ENCODE assay signal across 14 mouse cellular contexts in genomic region chr6:95518406-95518805, GRCm38 (mm10).
A peak's percentile ranks its signal among the peaks of the same experiment; 100 is the strongest.
DNase-seq lines count a peak whose midpoint lies in the region; ATAC-seq and TF ChIP-seq lines count a peak whose summit lies in the region.
"Had no signal": no experiment of that assay in that cellular context is flagged by ENCODE, and none has a peak within 500 bp of the region (broad histone marks: within the 10 kb centered on the region; RNA-seq: fewer than 3 reads in every experiment).

No protein-coding gene starts in this region.

- no peak overlapping the region for H3K4me3 ChIP-seq in embryonic facial prominence, embryonic 14.5 days (ENCODE audit: low read depth, low read length)
- H3K4me3 ChIP-seq in embryonic facial prominence, embryonic 10.5 days = no peak overlapping the region
- H3K4me3 ChIP-seq in intestine, postnatal 0 days (ENCODE audit: low read depth, low read length) = no peak overlapping the region
- H3K4me3 ChIP-seq in intestine, embryonic 16.5 days (ENCODE audit: low read length) = no peak overlapping the region
- H3K4me3 ChIP-seq in midbrain, embryonic 14.5 days (replicated peaks; ENCODE audit: low read depth, low read length) = no peak overlapping the region
- H3K4me3 ChIP-seq in midbrain, embryonic 11.5 days (ENCODE audit: low read depth, low read length) = no peak overlapping the region
- H3K4me3 ChIP-seq: limb, embryonic 15.5 days; midbrain, embryonic 13.5 days; neural tube, embryonic 13.5 days had no signal

- no peak overlapping the region for H3K4me2 ChIP-seq in embryonic facial prominence, embryonic 14.5 days (ENCODE audit: low read depth, low read length)
- no peak overlapping the region for H3K4me2 ChIP-seq in intestine, postnatal 0 days (replicated peaks; ENCODE audit: low read depth)
- no peak overlapping the region for H3K4me2 ChIP-seq in intestine, embryonic 16.5 days (ENCODE audit: low read depth, low read length)
- no peak overlapping the region for H3K4me2 ChIP-seq in midbrain, embryonic 14.5 days (ENCODE audit: low read length)
- H3K4me2 ChIP-seq in midbrain, embryonic 11.5 days = no peak overlapping the region
- H3K4me2 ChIP-seq: limb, embryonic 15.5 days; midbrain, embryonic 13.5 days; neural tube, embryonic 13.5 days had no signal

- H3K4me1 ChIP-seq in embryonic facial prominence, embryonic 14.5 days (ENCODE audit: control insufficient read depth, insufficient read depth, low read length) = no peaks in the 10 kb centered on the region; the same call in none of the 2 replicates
- H3K4me1 ChIP-seq in embryonic facial prominence, embryonic 10.5 days = peaks cover 21% of the 10 kb centered on the region
- H3K4me1 ChIP-seq in intestine, postnatal 0 days (replicated peaks; ENCODE audit: control insufficient read depth, insufficient read depth, low read length) = 0 out of 2 replicates have a peak, but pooled peaks cover 5% of the 10 kb centered on the region
- H3K4me1 ChIP-seq in intestine, embryonic 16.5 days (ENCODE audit: control insufficient read depth, insufficient read depth, low read length) = peaks cover 8% of the 10 kb centered on the region; the same call in 1 of the 2 replicates
- no peaks in the 10 kb centered on the region for H3K4me1 ChIP-seq in midbrain, embryonic 14.5 days (ENCODE audit: control insufficient read depth, insufficient read depth, low read length)
- H3K4me1 ChIP-seq in midbrain, embryonic 11.5 days (ENCODE audit: control insufficient read depth, insufficient read depth, low read length) = no peaks in the 10 kb centered on the region

- peak; percentile 16 for DNase-seq in embryonic facial prominence, embryonic 14.5 days (ENCODE audit: low spot score)
- DNase-seq in embryonic facial prominence, embryonic 10.5 days (ENCODE audit: low spot score) = no peak
- peak; percentile 50 for DNase-seq in midbrain, embryonic 14.5 days
- no peak for DNase-seq in midbrain, embryonic 11.5 days (ENCODE audit: low spot score, missing footprints)
- no peak for DNase-seq in urinary bladder, postnatal 10 days (ENCODE audit: low spot score)
- no peak for DNase-seq in c-Kit-positive CD71-positive TER-119-positive erythroid progenitor cells, embryonic 14.5 days (ENCODE audit: low spot score)
- DNase-seq: cerebellum, adult 9-11 months; heart, postnatal 4 days; kidney, adult 18-20 months had no signal

- H3K27me3 ChIP-seq in embryonic facial prominence, embryonic 14.5 days (replicated peaks; ENCODE audit: control insufficient read depth, insufficient read depth, low read length) = no peaks in the 10 kb centered on the region
- no peaks in the 10 kb centered on the region for H3K27me3 ChIP-seq in embryonic facial prominence, embryonic 10.5 days (replicated peaks; ENCODE audit: low read depth, poor library complexity, severe bottlenecking)
- no peaks in the 10 kb centered on the region for H3K27me3 ChIP-seq in intestine, postnatal 0 days (replicated peaks; ENCODE audit: control insufficient read depth, insufficient read depth, low read length)
- no peaks in the 10 kb centered on the region for H3K27me3 ChIP-seq in intestine, embryonic 16.5 days (replicated peaks; ENCODE audit: control insufficient read depth, insufficient read depth, low read length)
- no peaks in the 10 kb centered on the region for H3K27me3 ChIP-seq in midbrain, embryonic 14.5 days (ENCODE audit: control insufficient read depth, insufficient read depth, low read length)
- no peaks in the 10 kb centered on the region for H3K27me3 ChIP-seq in midbrain, embryonic 11.5 days (ENCODE audit: control insufficient read depth, insufficient read depth, low read length)
- H3K27me3 ChIP-seq: limb, embryonic 15.5 days; midbrain, embryonic 13.5 days; neural tube, embryonic 13.5 days had no signal

- no peaks in the 10 kb centered on the region for H3K36me3 ChIP-seq in embryonic facial prominence, embryonic 14.5 days (ENCODE audit: control insufficient read depth, insufficient read depth, low read length)
- no peaks in the 10 kb centered on the region; the same call in 1 of the 2 replicates for H3K36me3 ChIP-seq in embryonic facial prominence, embryonic 10.5 days (replicated peaks)
- no peaks in the 10 kb centered on the region for H3K36me3 ChIP-seq in intestine, postnatal 0 days (ENCODE audit: control insufficient read depth, insufficient read depth)
- H3K36me3 ChIP-seq in intestine, embryonic 16.5 days (ENCODE audit: control insufficient read depth, insufficient read depth, low read length) = no peaks in the 10 kb centered on the region
- H3K36me3 ChIP-seq in midbrain, embryonic 14.5 days (ENCODE audit: control insufficient read depth, insufficient read depth, low read length) = no peaks in the 10 kb centered on the region
- no peaks in the 10 kb centered on the region for H3K36me3 ChIP-seq in midbrain, embryonic 11.5 days (ENCODE audit: control insufficient read depth, insufficient read depth, low read length)
- H3K36me3 ChIP-seq: limb, embryonic 15.5 days; midbrain, embryonic 13.5 days; neural tube, embryonic 13.5 days had no signal

- TF ChIP-seq CTCF in intestine, postnatal 0 days (IDR thresholded peaks at IDR 0.05; ENCODE audit: low read depth) = peak; percentile 59

- no peak for ATAC-seq in embryonic facial prominence, embryonic 14.5 days (ENCODE audit: low read depth)
- no peak for ATAC-seq in intestine, postnatal 0 days
- no peak for ATAC-seq in intestine, embryonic 16.5 days
- no peak for ATAC-seq in midbrain, embryonic 14.5 days (ENCODE audit: low FRiP score, low TSS enrichment)
- no peak for ATAC-seq in midbrain, embryonic 11.5 days (ENCODE audit: low FRiP score)
- ATAC-seq: midbrain, embryonic 13.5 days had no signal

- H3K9me3 ChIP-seq in embryonic facial prominence, embryonic 14.5 days (ENCODE audit: control insufficient read depth, low read length) = no peaks in the 10 kb centered on the region
- H3K9me3 ChIP-seq in embryonic facial prominence, embryonic 10.5 days = no peaks in the 10 kb centered on the region
- H3K9me3 ChIP-seq in intestine, postnatal 0 days (ENCODE audit: control insufficient read depth) = no peaks in the 10 kb centered on the region
- no peaks in the 10 kb centered on the region for H3K9me3 ChIP-seq in intestine, embryonic 16.5 days (ENCODE audit: control insufficient read depth, low read length)
- no peaks in the 10 kb centered on the region for H3K9me3 ChIP-seq in midbrain, embryonic 14.5 days (ENCODE audit: control insufficient read depth, low read length)
- H3K9me3 ChIP-seq in midbrain, embryonic 11.5 days (ENCODE audit: control insufficient read depth, low read length) = no peaks in the 10 kb centered on the region
- H3K9me3 ChIP-seq: limb, embryonic 15.5 days; midbrain, embryonic 13.5 days; neural tube, embryonic 13.5 days had no signal

- H3K27ac ChIP-seq in embryonic facial prominence, embryonic 14.5 days (replicated peaks; ENCODE audit: low read depth, low read length) = no peak overlapping the region
- no peak overlapping the region for H3K27ac ChIP-seq in embryonic facial prominence, embryonic 10.5 days (replicated peaks)
- no peak overlapping the region for H3K27ac ChIP-seq in intestine, postnatal 0 days (ENCODE audit: low read depth, low read length)
- H3K27ac ChIP-seq in intestine, embryonic 16.5 days (ENCODE audit: low read length) = no peak overlapping the region
- H3K27ac ChIP-seq in midbrain, embryonic 14.5 days (replicated peaks; ENCODE audit: low read depth, low read length) = no peak overlapping the region
- H3K27ac ChIP-seq in midbrain, embryonic 11.5 days (ENCODE audit: low read depth, low read length) = no peak overlapping the region
- H3K27ac ChIP-seq: limb, embryonic 15.5 days; midbrain, embryonic 13.5 days; neural tube, embryonic 13.5 days had no signal

- H3K9ac ChIP-seq in embryonic facial prominence, embryonic 14.5 days (ENCODE audit: low read depth, low read length) = no peak overlapping the region
- H3K9ac ChIP-seq in intestine, postnatal 0 days (ENCODE audit: low read depth, low read length) = no peak overlapping the region
- no peak overlapping the region for H3K9ac ChIP-seq in intestine, embryonic 16.5 days (ENCODE audit: low read depth, low read length)
- no peak overlapping the region for H3K9ac ChIP-seq in midbrain, embryonic 14.5 days (replicated peaks; ENCODE audit: low read length)
- H3K9ac ChIP-seq in midbrain, embryonic 11.5 days (ENCODE audit: low read length) = no peak overlapping the region
- H3K9ac ChIP-seq: limb, embryonic 15.5 days; midbrain, embryonic 13.5 days; neural tube, embryonic 13.5 days had no signal

- WGBS in embryonic facial prominence, embryonic 14.5 days = 86% methylated on average over 2 of the region's 2 CpGs
- WGBS in embryonic facial prominence, embryonic 10.5 days = 85% methylated on average over 2 of the region's 2 CpGs
- 88% methylated on average over 2 of the region's 2 CpGs for WGBS in intestine, postnatal 0 days
- 67% methylated on average over 2 of the region's 2 CpGs for WGBS in intestine, embryonic 16.5 days
- 85% methylated on average over 2 of the region's 2 CpGs for WGBS in midbrain, embryonic 14.5 days
- 86% methylated on average over 2 of the region's 2 CpGs for WGBS in midbrain, embryonic 11.5 days

Comparison
In these comparisons a context has a peak if more than half of its experiments do, and no peak if none do; other contexts are left out.
1. DNase-seq: peak in embryonic facial prominence, embryonic 14.5 days (single experiment) and midbrain, embryonic 14.5 days (single experiment); none in embryonic facial prominence, embryonic 10.5 days (single experiment), midbrain, embryonic 11.5 days (single experiment), urinary bladder, postnatal 10 days (single experiment) and c-Kit-positive CD71-positive TER-119-positive erythroid progenitor cells, embryonic 14.5 days (single experiment).